ENCODE assay signal across 8 mouse cellular contexts in genomic region chr6:83443441-83444340, GRCm38 (mm10). TPM values are rescaled to one million over a fixed set of nuclear protein-coding genes. Genes with fewer than 3 reads are reported as not detected.
A peak's percentile ranks its signal among the peaks of the same experiment; 100 is the strongest.
DNase-seq lines count a peak whose midpoint lies in the region; ATAC-seq and TF ChIP-seq lines count a peak whose summit lies in the region.

No protein-coding gene starts in this region.

- peak overlapping the region; percentile 96 for H3K27ac ChIP-seq in embryonic facial prominence, embryonic 14.5 days (replicated peaks; ENCODE audit: low read depth, low read length)
- peak overlapping the region; percentile 88 to 90 for H3K27ac ChIP-seq in heart, embryonic 14.5 days (replicated peaks in 1 of 2; ENCODE audit: control insufficient read depth in 1 of 2, insufficient read depth in 1 of 2, low read depth in 2 of 2, low read length in 2 of 2)
- H3K27ac ChIP-seq in kidney, postnatal 0 days = peak overlapping the region; percentile 96
- peak overlapping the region; percentile 79 for H3K27ac ChIP-seq in liver, embryonic 12.5 days
- H3K27ac ChIP-seq in neural tube, embryonic 13.5 days (replicated peaks) = peak overlapping the region; percentile 99

- peaks cover 27% of the 10 kb centered on the region; the same call in 1 of the 2 replicates for H3K36me3 ChIP-seq in embryonic facial prominence, embryonic 14.5 days (ENCODE audit: control insufficient read depth, insufficient read depth, low read length)
- H3K36me3 ChIP-seq in heart, embryonic 14.5 days (ENCODE audit: control insufficient read depth, insufficient read depth, low read length) = peaks cover 21% of the 10 kb centered on the region
- H3K36me3 ChIP-seq in kidney, postnatal 0 days (ENCODE audit: insufficient read depth, low read length) = peaks cover 2% of the 10 kb centered on the region; the same call in 1 of the 2 replicates
- peaks cover 47% of the 10 kb centered on the region for H3K36me3 ChIP-seq in liver, embryonic 12.5 days
- peaks cover 31% of the 10 kb centered on the region for H3K36me3 ChIP-seq in neural tube, embryonic 13.5 days

- no peak for TF ChIP-seq CTCF in kidney, postnatal 0 days (IDR thresholded peaks at IDR 0.05; ENCODE audit: low read depth)

- peak; percentile 56 for ATAC-seq in embryonic facial prominence, embryonic 14.5 days (ENCODE audit: low read depth)
- peak; percentile 67 for ATAC-seq in heart, embryonic 14.5 days (ENCODE audit: insufficient number of reproducible peaks, insufficient read depth, low FRiP score, low read depth)
- ATAC-seq in kidney, postnatal 0 days (replicated peaks; ENCODE audit: low FRiP score, low read depth) = peak; percentile 77
- no peak for ATAC-seq in liver, embryonic 12.5 days
- ATAC-seq in neural tube, embryonic 13.5 days (ENCODE audit: low read depth) = peak; percentile 11

- peak; percentile 42 for DNase-seq in embryo, embryonic 10 days (ENCODE audit: low spot score)
- no peak for DNase-seq in embryo, embryonic 9.5 days (ENCODE audit: extremely low spot score)
- DNase-seq in embryonic facial prominence, embryonic 14.5 days (ENCODE audit: low spot score) = peak; percentile 92
- peak; percentile 93 for DNase-seq in kidney, postnatal 0 days (ENCODE audit: low spot score)
- DNase-seq in yolk sac, embryonic 10.5 days (ENCODE audit: low spot score) = peak; percentile 66

- H3K9me3 ChIP-seq in embryonic facial prominence, embryonic 14.5 days (ENCODE audit: control insufficient read depth, low read length) = no peaks in the 10 kb centered on the region
- H3K9me3 ChIP-seq in heart, embryonic 14.5 days (ENCODE audit: control insufficient read depth, low read length) = no peaks in the 10 kb centered on the region
- H3K9me3 ChIP-seq in kidney, postnatal 0 days (replicated peaks; ENCODE audit: low read length) = no peaks in the 10 kb centered on the region
- no peaks in the 10 kb centered on the region for H3K9me3 ChIP-seq in liver, embryonic 12.5 days (replicated peaks)
- H3K9me3 ChIP-seq in neural tube, embryonic 13.5 days = no peaks in the 10 kb centered on the region

- peak overlapping the region; percentile 45; the same call in 1 of the 2 replicates for H3K9ac ChIP-seq in embryonic facial prominence, embryonic 14.5 days (ENCODE audit: low read depth, low read length)
- H3K9ac ChIP-seq in heart, embryonic 14.5 days (ENCODE audit: low read length) = peak overlapping the region; percentile 35; the same call in 1 of the 2 replicates
- no peak overlapping the region for H3K9ac ChIP-seq in kidney, postnatal 0 days (ENCODE audit: low read depth, low read length)
- H3K9ac ChIP-seq in liver, embryonic 12.5 days = peak overlapping the region; percentile 84
- H3K9ac ChIP-seq in neural tube, embryonic 13.5 days = peak overlapping the region; percentile 95

- 11% methylated on average over 13 of the region's 13 CpGs for WGBS in embryonic facial prominence, embryonic 14.5 days
- WGBS in heart, embryonic 14.5 days = 3% methylated on average over 13 of the region's 13 CpGs
- 4% methylated on average over 13 of the region's 13 CpGs for WGBS in kidney, postnatal 0 days
- WGBS in liver, embryonic 12.5 days (ENCODE audit: insufficient replicate concordance) = 30% methylated on average over 13 of the region's 13 CpGs
- WGBS in neural tube, embryonic 13.5 days = 6% methylated on average over 13 of the region's 13 CpGs

- peak overlapping the region; percentile 87 for H3K4me2 ChIP-seq in embryonic facial prominence, embryonic 14.5 days (ENCODE audit: low read depth, low read length)
- peak overlapping the region; percentile 89 for H3K4me2 ChIP-seq in heart, embryonic 14.5 days (ENCODE audit: low read length)
- H3K4me2 ChIP-seq in kidney, postnatal 0 days (ENCODE audit: low read length) = peak overlapping the region; percentile 75
- peak overlapping the region; percentile 91 for H3K4me2 ChIP-seq in liver, embryonic 12.5 days
- peak overlapping the region; percentile 83 for H3K4me2 ChIP-seq in neural tube, embryonic 13.5 days

- H3K4me1 ChIP-seq in embryonic facial prominence, embryonic 14.5 days (ENCODE audit: control insufficient read depth, insufficient read depth, low read length) = peaks cover 50% of the 10 kb centered on the region
- H3K4me1 ChIP-seq in heart, embryonic 14.5 days (ENCODE audit: control insufficient read depth in 2 of 2, insufficient read depth in 2 of 2, low read length in 2 of 2) = peaks cover 56 to 74% of the 10 kb centered on the region in 2 experiments
- peaks cover 42% of the 10 kb centered on the region for H3K4me1 ChIP-seq in kidney, postnatal 0 days (replicated peaks; ENCODE audit: insufficient read depth, low read length)
- H3K4me1 ChIP-seq in liver, embryonic 12.5 days = peaks cover 98% of the 10 kb centered on the region
- peaks cover 89% of the 10 kb centered on the region for H3K4me1 ChIP-seq in neural tube, embryonic 13.5 days (replicated peaks)

- peak overlapping the region; percentile 14; the same call in 1 of the 2 replicates for H3K4me3 ChIP-seq in embryonic facial prominence, embryonic 14.5 days (ENCODE audit: low read depth, low read length)
- peak overlapping the region in 1 of 2 experiments; percentile 8; a peak in 2 of 4 replicates for H3K4me3 ChIP-seq in heart, embryonic 14.5 days (ENCODE audit: control insufficient read depth in 1 of 2, insufficient read depth in 1 of 2, low read depth in 1 of 2, low read length in 2 of 2)
- no peak overlapping the region for H3K4me3 ChIP-seq in kidney, postnatal 0 days (replicated peaks; ENCODE audit: low read depth, low read length)
- H3K4me3 ChIP-seq in liver, embryonic 12.5 days = no peak overlapping the region
- peak overlapping the region; percentile 87 for H3K4me3 ChIP-seq in neural tube, embryonic 13.5 days

- no peaks in the 10 kb centered on the region for H3K27me3 ChIP-seq in embryonic facial prominence, embryonic 14.5 days (replicated peaks; ENCODE audit: control insufficient read depth, insufficient read depth, low read length)
- H3K27me3 ChIP-seq in heart, embryonic 14.5 days (ENCODE audit: control insufficient read depth, insufficient read depth, low read length) = no peaks in the 10 kb centered on the region
- H3K27me3 ChIP-seq in kidney, postnatal 0 days (ENCODE audit: insufficient read depth, low read length) = no peaks in the 10 kb centered on the region
- no peaks in the 10 kb centered on the region for H3K27me3 ChIP-seq in liver, embryonic 12.5 days (replicated peaks)
- H3K27me3 ChIP-seq in neural tube, embryonic 13.5 days = no peaks in the 10 kb centered on the region

RNA-seq across cellular contexts. Expression of gene Tet3, which starts 15.2 kb away (rescaled TPM):
- 32.4 and 37.3 TPM in 2 replicates for polyA plus RNA-seq in embryonic facial prominence, embryonic 14.5 days (2014; fragmentation: Nextera tagmentation; extraction: Ambion mirVana)
- 22.8 and 28.9 TPM in 2 replicates for polyA plus RNA-seq in heart, embryonic 14.5 days (2014; fragmentation: Nextera tagmentation; extraction: Ambion mirVana)
- polyA plus RNA-seq in kidney, postnatal 0 days (2015; fragmentation: Nextera tagmentation; extraction: Ambion mirVana) = 32.3 and 33.0 TPM in 2 replicates
- 12.1 and 14.8 TPM in 2 replicates for polyA plus RNA-seq in liver, embryonic 12.5 days (2016; fragmentation: Nextera tagmentation; extraction: Ambion mirVana)
- polyA plus RNA-seq in neural tube, embryonic 13.5 days (2015; fragmentation: Nextera tagmentation; extraction: Ambion mirVana) = 79.0 and 79.2 TPM in 2 replicates

Comparison
In these comparisons a context has a peak if more than half of its experiments do, and no peak if none do; other contexts are left out.
1. H3K4me3 ChIP-seq: peak in embryonic facial prominence, embryonic 14.5 days (single experiment) and neural tube, embryonic 13.5 days (single experiment); none in kidney, postnatal 0 days (single experiment) and liver, embryonic 12.5 days (single experiment).
2. Peak in every context shown above with its lines, with median percentiles within 50 percentile points of each other: H3K27ac ChIP-seq and H3K4me2 ChIP-seq.